Mouse (Mus musculus) lung, embryonic 15.5 days (tissue): Measurements from ENCODE around the gene Spata7. TPM values are rescaled to one million over a fixed set of nuclear protein-coding genes. Genes with fewer than 3 reads are reported as not detected.

Experiments used
- ATAC-seq: fragments of 200-750 bp; cut with Nextera tagmentation; 2 replicates; pipeline ENCODE4 v1.8.0; 2017; ENCODE audit warnings: moderate number of reproducible peaks, borderline replicate concordance; ENCODE audit not compliant: low FRiP score, low TSS enrichment; ENCODE audit errors: extremely low read depth
- H3K27ac ChIP-seq: fragments of 300-500 bp; sonication (generic); 2 replicates; pipeline ENCODE4 v1.5.1; 2015; ENCODE audit warnings: moderate library complexity, mild to moderate bottlenecking, inconsistent platforms
- H3K27me3 ChIP-seq: fragments of 300-500 bp; sonication (generic); 2 replicates; pipeline ENCODE4 v1.6.1; 2015; ENCODE audit warnings: inconsistent platforms
- H3K36me3 ChIP-seq: fragments of 300-500 bp; sonication (generic); 2 replicates; pipeline ENCODE4 v1.6.1; 2015; ENCODE audit warnings: inconsistent platforms
- H3K4me1 ChIP-seq: fragments of 300-500 bp; sonication (generic); 2 replicates; pipeline ENCODE4 v1.6.1; 2015; ENCODE audit warnings: inconsistent platforms
- H3K4me2 ChIP-seq: fragments of 300-500 bp; sonication (generic); 2 replicates; pipeline ENCODE4 v1.6.1; 2015; ENCODE audit warnings: inconsistent platforms, mild to moderate bottlenecking, moderate library complexity
- H3K4me3 ChIP-seq: fragments of 300-500 bp; sonication (generic); 2 replicates; pipeline ENCODE4 v1.5.1; 2015; ENCODE audit warnings: mild to moderate bottlenecking, inconsistent platforms
- H3K9ac ChIP-seq: fragments of 300-500 bp; sonication (generic); 2 replicates; pipeline ENCODE4 v1.6.1; 2015; ENCODE audit warnings: inconsistent platforms
- H3K9me3 ChIP-seq: fragments of 300-500 bp; sonication (generic); 2 replicates; pipeline ENCODE4 v1.6.1; 2016; ENCODE audit warnings: inconsistent platforms
- WGBS: fragments of 180-500 bp; shearing (Covaris S2); methylation state at CpG from one replicate; pipeline ENCODE4 v1.1.7; 2015; 5-methylcytosine and 5-hydroxymethylcytosine counted together
- polyA plus RNA-seq: library from polyadenylated mRNA; unstranded; fragments of >200 nt; fragmentation: Nextera tagmentation; extraction: Ambion mirVana; gene quantifications from 2 replicates; pipeline ENCODE4 v1.2.1, GENCODE M21; 2015

Spata7 gene
- polyA plus RNA-seq: 15.2 and 16.5 TPM in 2 replicates

- no peak within 1 kb of the TSS for H3K27ac ChIP-seq
- peak within 1 kb of the TSS; percentile 59 for H3K4me2 ChIP-seq
- ATAC-seq: peak; percentile 97
- no peaks in the 10 kb centered on the region for H3K36me3 ChIP-seq
- WGBS: 1% methylated on average over 32 of the region's 32 CpGs
- H3K9ac ChIP-seq: peak within 1 kb of the TSS; percentile 54
- peak within 1 kb of the TSS; percentile 75 for H3K4me3 ChIP-seq
- H3K27me3 ChIP-seq: no peaks in the 10 kb centered on the region
- 0 out of 2 replicates have a peak, but pooled peaks cover 8% of the 10 kb centered on the region for H3K4me1 ChIP-seq
- H3K9me3 ChIP-seq: no peaks in the 10 kb centered on the region
These were observed at the start of gene Spata7 for GRCm38 (mm10) chr12:98627392-98628259. Gene Spata7, plus strand, starts transcription at chr12:98628157.

GRCm38 (mm10) chr12:98585302-98585701, 42.7 kb upstream of the Spata7 start:
- no peaks in the 10 kb centered on the region for H3K36me3 ChIP-seq
- 38% methylated on average over 3 of the region's 3 CpGs for WGBS
- ATAC-seq: no peak

GRCm38 (mm10) chr12:98588573-98588972, 39.4 kb upstream of the Spata7 start:
- Histone ChIP-seq H3K4me2 (no peak overlapping the region), H3K4me1 (no peaks in the 10 kb centered on the region), H3K9ac (no peak overlapping the region), H3K9me3 (no peaks in the 10 kb centered on the region), H3K36me3 (no peaks in the 10 kb centered on the region), H3K27ac (no peak overlapping the region), H3K4me3 (no peak overlapping the region), H3K27me3 (no peaks in the 10 kb centered on the region)
- 58% methylated on average over 6 of the region's 6 CpGs for WGBS
- no peak for ATAC-seq

More at GRCm38 (mm10) chr12:98585302-98585701, 42.7 kb upstream of the Spata7 start:
- no peaks in the 10 kb centered on the region for H3K27me3 ChIP-seq
- H3K9me3 ChIP-seq: no peaks in the 10 kb centered on the region
- H3K27ac ChIP-seq: no peak overlapping the region
- H3K4me1 ChIP-seq: no peaks in the 10 kb centered on the region
- H3K4me3 ChIP-seq: no peak overlapping the region
- no peak overlapping the region for H3K9ac ChIP-seq
- no peak overlapping the region for H3K4me2 ChIP-seq

- Histone ChIP-seq H3K27ac (no peak overlapping the region), H3K36me3 (no peaks in the 10 kb centered on the region), H3K9ac (no peak overlapping the region), H3K4me3 (no peak overlapping the region), H3K4me2 (no peak overlapping the region), H3K27me3 (no peaks in the 10 kb centered on the region), H3K4me1 (no peaks in the 10 kb centered on the region), H3K9me3 (no peaks in the 10 kb centered on the region)
- no peak for ATAC-seq
- WGBS: 69% methylated on average over 2 of the region's 2 CpGs
These were observed 36.9 kb upstream of the Spata7 start for GRCm38 (mm10) chr12:98591016-98591415.

GRCm38 (mm10) chr12:98600861-98601260, 27.1 kb upstream of the Spata7 start:
- Histone ChIP-seq H3K27ac (no peak overlapping the region), H3K4me2 (no peak overlapping the region), H3K9me3 (no peaks in the 10 kb centered on the region), H3K4me1 (no peaks in the 10 kb centered on the region), H3K27me3 (no peaks in the 10 kb centered on the region), H3K36me3 (no peaks in the 10 kb centered on the region), H3K9ac (no peak overlapping the region), H3K4me3 (no peak overlapping the region)
- WGBS: 76% methylated on average over 5 of the region's 5 CpGs
- no peak for ATAC-seq

- H3K4me2 ChIP-seq: no peak overlapping the region
- H3K9ac ChIP-seq: no peak overlapping the region
- no peak overlapping the region for H3K4me3 ChIP-seq
- WGBS: 14% methylated on average over 6 of the region's 6 CpGs
- no peaks in the 10 kb centered on the region for H3K36me3 ChIP-seq
- no peak overlapping the region for H3K27ac ChIP-seq
- no peaks in the 10 kb centered on the region for H3K4me1 ChIP-seq
- H3K27me3 ChIP-seq: no peaks in the 10 kb centered on the region
- H3K9me3 ChIP-seq: no peaks in the 10 kb centered on the region
- no peak for ATAC-seq
These were observed 25.8 kb upstream of the Spata7 start for GRCm38 (mm10) chr12:98602114-98602513.

- Histone ChIP-seq H3K4me3 (no peak overlapping the region), H3K9ac (no peak overlapping the region), H3K4me2 (no peak overlapping the region), H3K36me3 (no peaks in the 10 kb centered on the region), H3K27me3 (no peaks in the 10 kb centered on the region), H3K4me1 (no peaks in the 10 kb centered on the region), H3K27ac (no peak overlapping the region), H3K9me3 (no peaks in the 10 kb centered on the region)
- ATAC-seq: no peak
- 68% methylated on average over 1 of the region's 1 CpGs for WGBS
These were observed 22.7 kb upstream of the Spata7 start for GRCm38 (mm10) chr12:98605264-98605663.

GRCm38 (mm10) chr12:98606595-98607290, 21.2 kb upstream of the Spata7 start:
- H3K27me3 ChIP-seq: no peaks in the 10 kb centered on the region
- no peaks in the 10 kb centered on the region for H3K36me3 ChIP-seq
- H3K27ac ChIP-seq: no peak overlapping the region
- no peak overlapping the region for H3K9ac ChIP-seq
- no peak overlapping the region for H3K4me2 ChIP-seq
- H3K9me3 ChIP-seq: no peaks in the 10 kb centered on the region
- H3K4me1 ChIP-seq: no peaks in the 10 kb centered on the region
- no peak for ATAC-seq
- WGBS: 66% methylated on average over 5 of the region's 5 CpGs
- H3K4me3 ChIP-seq: no peak overlapping the region

- no peaks in the 10 kb centered on the region for H3K4me1 ChIP-seq
- no peaks in the 10 kb centered on the region for H3K36me3 ChIP-seq
- no peaks in the 10 kb centered on the region for H3K9me3 ChIP-seq
- H3K27ac ChIP-seq: no peak overlapping the region
- H3K27me3 ChIP-seq: no peaks in the 10 kb centered on the region
- no peak overlapping the region for H3K4me3 ChIP-seq
- H3K9ac ChIP-seq: no peak overlapping the region
- WGBS: 71% methylated on average over 3 of the region's 3 CpGs
- ATAC-seq: no peak
- H3K4me2 ChIP-seq: no peak overlapping the region
These were observed 17.6 kb upstream of the Spata7 start for GRCm38 (mm10) chr12:98610341-98610740.

- Histone ChIP-seq H3K9me3 (no peaks in the 10 kb centered on the region), H3K9ac (no peak overlapping the region), H3K36me3 (no peaks in the 10 kb centered on the region), H3K4me1 (no peaks in the 10 kb centered on the region), H3K27me3 (no peaks in the 10 kb centered on the region), H3K4me2 (no peak overlapping the region), H3K4me3 (no peak overlapping the region), H3K27ac (no peak overlapping the region)
- 70% methylated on average over 3 of the region's 3 CpGs for WGBS
- no peak for ATAC-seq
These were observed 12.9 kb upstream of the Spata7 start for GRCm38 (mm10) chr12:98614910-98615508.

GRCm38 (mm10) chr12:98615746-98616145, 12.2 kb upstream of the Spata7 start:
- no peak for ATAC-seq
- H3K4me2 ChIP-seq: no peak overlapping the region
- H3K4me3 ChIP-seq: no peak overlapping the region
- no peaks in the 10 kb centered on the region for H3K36me3 ChIP-seq
- WGBS: 47% methylated on average over 5 of the region's 5 CpGs
- no peak overlapping the region for H3K27ac ChIP-seq
- H3K27me3 ChIP-seq: no peaks in the 10 kb centered on the region
- no peak overlapping the region for H3K9ac ChIP-seq
- no peaks in the 10 kb centered on the region for H3K4me1 ChIP-seq
- no peaks in the 10 kb centered on the region for H3K9me3 ChIP-seq

- no peak overlapping the region for H3K4me3 ChIP-seq
These were observed 8.5 kb upstream of the Spata7 start for GRCm38 (mm10) chr12:98619496-98619895.

More at GRCm38 (mm10) chr12:98619496-98619895, 8.5 kb upstream of the Spata7 start:
- 38% methylated on average over 2 of the region's 2 CpGs for WGBS
- no peaks in the 10 kb centered on the region for H3K36me3 ChIP-seq
- H3K9me3 ChIP-seq: no peaks in the 10 kb centered on the region
- no peaks in the 10 kb centered on the region for H3K27me3 ChIP-seq
- H3K27ac ChIP-seq: no peak overlapping the region
- H3K4me1 ChIP-seq: no peaks in the 10 kb centered on the region
- H3K9ac ChIP-seq: no peak overlapping the region
- no peak overlapping the region for H3K4me2 ChIP-seq
- no peak for ATAC-seq
